Mouse (Mus musculus): ENCODE data around the gene Hmmr. TPM values are rescaled to one million over a fixed set of nuclear protein-coding genes. Genes with fewer than 3 reads are reported as not detected.
A peak's percentile ranks its signal among the peaks of the same experiment; 100 is the strongest.

Gene Hmmr
- polyA plus RNA-seq (2014; fragmentation: Nextera tagmentation; extraction: Ambion mirVana): 6.9 and 7.2 TPM in 2 replicates

DNA sequence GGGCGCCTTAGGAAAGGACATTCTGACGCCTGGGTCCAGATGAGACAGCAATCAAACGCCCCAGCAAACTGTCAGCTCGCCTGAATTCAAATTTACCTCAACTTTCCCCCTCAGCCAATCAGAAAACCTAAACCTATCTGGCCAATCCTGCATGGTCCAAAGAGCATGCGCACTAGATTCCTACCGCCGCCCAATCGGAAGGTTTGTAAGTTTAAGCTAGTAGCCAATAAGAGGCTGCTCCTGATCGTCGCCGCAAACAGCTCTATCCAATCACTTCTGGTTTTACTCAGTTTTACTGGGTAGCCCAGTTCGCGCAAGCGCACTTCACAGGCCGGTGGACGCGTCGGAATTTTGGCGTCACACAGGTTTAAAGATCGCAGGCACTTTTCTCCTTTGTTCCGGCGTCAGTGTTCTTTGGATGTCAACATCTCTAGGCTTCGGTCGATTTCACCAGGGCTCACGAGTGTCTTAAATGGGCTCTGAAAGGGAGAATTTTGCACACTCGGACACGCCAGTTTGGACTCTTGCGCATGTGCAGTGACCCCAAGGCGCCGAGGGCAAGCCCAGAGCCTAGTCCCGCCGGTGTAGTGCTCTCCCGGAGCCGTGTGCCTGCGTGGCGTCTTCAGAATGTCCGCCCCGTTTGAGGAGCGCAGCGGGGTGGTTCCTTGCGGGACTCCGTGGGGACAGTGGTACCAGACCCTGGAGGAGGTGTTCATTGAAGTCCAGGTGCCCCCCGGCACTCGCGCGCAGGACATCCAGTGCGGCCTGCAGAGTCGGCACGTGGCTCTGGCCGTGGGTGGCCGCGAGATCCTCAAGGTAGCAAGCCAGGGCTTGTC is at the start of gene Hmmr, which contains the start of gene Nudcd2:
Gene Hmmr, minus strand, starts transcription at position 84 of the 836 bp plus-strand sequence.
Gene Nudcd2, plus strand, starts transcription at position 329 of the 836 bp plus-strand sequence.
- no peaks in the 10 kb centered on the region for H3K27me3 ChIP-seq (ENCODE audit: control insufficient read depth, insufficient read depth, low read length)
- peak within 1 kb of the TSS; percentile 84 for H3K9ac ChIP-seq
- ATAC-seq (ENCODE audit: low FRiP score): peak; percentile 99
- peaks cover 21% of the 10 kb centered on the region for H3K36me3 ChIP-seq (replicated peaks; ENCODE audit: control insufficient read depth, insufficient read depth)
- H3K4me1 ChIP-seq (replicated peaks; ENCODE audit: control insufficient read depth, insufficient read depth, low read length): peaks cover 17% of the 10 kb centered on the region
- WGBS: under 1% methylated on average over 52 of the region's 52 CpGs
- H3K9me3 ChIP-seq (ENCODE audit: control insufficient read depth, low read length): no peaks in the 10 kb centered on the region
- peak within 1 kb of the TSS; percentile 81 for H3K27ac ChIP-seq
- peak within 1 kb of the TSS; percentile 87 for H3K4me2 ChIP-seq (replicated peaks)
- peak within 1 kb of the TSS; percentile 84 for H3K4me3 ChIP-seq (replicated peaks; ENCODE audit: low read length)
- peak; percentile 99 for DNase-seq (ENCODE audit: low spot score)

DNA sequence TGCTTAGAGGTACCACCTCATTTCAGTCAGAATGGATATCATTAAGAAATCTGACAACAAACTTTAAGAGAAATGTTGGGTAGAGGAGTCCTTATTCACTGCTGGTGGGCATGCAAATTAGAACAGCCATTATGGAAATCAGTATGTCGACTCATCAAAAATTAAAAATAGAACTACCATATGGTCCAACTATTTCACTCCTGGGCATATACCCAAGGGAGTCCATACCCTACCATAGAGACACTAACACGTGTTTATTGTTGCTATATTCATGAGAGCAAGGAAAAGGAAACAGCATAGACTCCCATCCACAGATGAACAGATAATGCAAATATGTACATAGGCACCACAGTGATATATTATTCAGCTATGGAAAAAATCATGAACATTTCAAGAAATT is 48.6 kb upstream of the Hmmr start:
- Histone ChIP-seq H3K9me3 (ENCODE audit: control insufficient read depth, low read length) (no peaks in the 10 kb centered on the region), H3K36me3 (replicated peaks; ENCODE audit: control insufficient read depth, insufficient read depth) (no peaks in the 10 kb centered on the region), H3K27me3 (ENCODE audit: control insufficient read depth, insufficient read depth, low read length) (no peaks in the 10 kb centered on the region), H3K4me3 (replicated peaks; ENCODE audit: low read length) (no peak overlapping the region), H3K4me2 (replicated peaks) (no peak overlapping the region), H3K4me1 (replicated peaks; ENCODE audit: control insufficient read depth, insufficient read depth, low read length) (no peaks in the 10 kb centered on the region), H3K9ac (no peak overlapping the region), H3K27ac (no peak overlapping the region)
- no peak for DNase-seq (ENCODE audit: low spot score)
- no peak for ATAC-seq (ENCODE audit: low FRiP score)
- WGBS: 28% methylated on average over 2 of the region's 2 CpGs

DNA sequence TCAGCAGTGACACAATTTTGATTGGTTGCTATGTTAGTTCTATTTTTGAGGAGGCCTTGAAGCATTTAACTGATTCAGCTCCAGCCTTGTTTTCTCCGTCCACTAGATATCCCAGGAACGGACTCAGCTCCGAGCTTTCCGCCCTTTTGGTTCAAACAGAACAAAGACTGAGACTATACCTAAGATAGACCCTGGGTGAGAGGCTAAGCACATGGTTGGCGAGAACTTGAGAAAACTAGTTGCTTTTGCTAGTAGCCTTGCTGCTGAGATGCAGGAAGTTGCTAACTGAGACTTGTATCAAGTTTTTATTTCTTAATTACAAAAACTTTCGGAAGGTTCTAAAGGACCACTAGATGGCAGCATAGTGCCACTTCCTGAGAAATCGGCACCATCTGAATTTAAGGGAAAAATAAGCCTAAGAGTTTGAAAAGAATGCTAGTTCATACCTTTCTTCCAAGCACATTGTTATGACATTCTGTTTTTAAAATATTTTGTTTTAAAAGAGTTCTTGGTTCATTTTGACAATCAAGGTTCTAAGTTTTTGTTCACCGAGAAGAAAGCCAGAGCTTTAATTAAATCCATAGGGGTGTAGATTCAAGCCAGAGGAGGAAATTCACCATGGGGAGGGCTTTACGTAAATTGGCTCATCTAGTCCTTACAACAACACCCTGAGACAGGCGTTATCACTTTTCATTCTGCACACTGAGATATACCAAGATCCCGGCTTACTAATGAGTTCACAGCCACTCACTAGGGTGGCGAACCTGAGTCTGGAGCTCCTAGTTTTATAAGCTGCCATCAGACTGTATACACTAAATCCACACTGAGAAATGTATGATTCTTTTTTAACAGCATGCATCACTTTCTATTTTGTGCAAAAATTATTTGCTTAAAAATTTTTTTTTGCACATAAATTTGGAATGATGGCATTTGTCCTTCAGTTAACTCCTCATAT is 42.4 kb upstream of the Hmmr start:
- H3K9ac ChIP-seq: no peak overlapping the region
- ATAC-seq (ENCODE audit: low FRiP score) (no peak), DNase-seq (ENCODE audit: low spot score) (peak; percentile 84)
- no peak overlapping the region for H3K27ac ChIP-seq
- no peaks in the 10 kb centered on the region for H3K9me3 ChIP-seq (ENCODE audit: control insufficient read depth, low read length)
- H3K4me2 ChIP-seq (replicated peaks): no peak overlapping the region
- no peak overlapping the region for H3K4me3 ChIP-seq (replicated peaks; ENCODE audit: low read length)
- no peaks in the 10 kb centered on the region for H3K36me3 ChIP-seq (replicated peaks; ENCODE audit: control insufficient read depth, insufficient read depth)
- 57% methylated on average over 12 of the region's 12 CpGs for WGBS
- no peaks in the 10 kb centered on the region for H3K27me3 ChIP-seq (ENCODE audit: control insufficient read depth, insufficient read depth, low read length)
- no peaks in the 10 kb centered on the region for H3K4me1 ChIP-seq (replicated peaks; ENCODE audit: control insufficient read depth, insufficient read depth, low read length)

DNA sequence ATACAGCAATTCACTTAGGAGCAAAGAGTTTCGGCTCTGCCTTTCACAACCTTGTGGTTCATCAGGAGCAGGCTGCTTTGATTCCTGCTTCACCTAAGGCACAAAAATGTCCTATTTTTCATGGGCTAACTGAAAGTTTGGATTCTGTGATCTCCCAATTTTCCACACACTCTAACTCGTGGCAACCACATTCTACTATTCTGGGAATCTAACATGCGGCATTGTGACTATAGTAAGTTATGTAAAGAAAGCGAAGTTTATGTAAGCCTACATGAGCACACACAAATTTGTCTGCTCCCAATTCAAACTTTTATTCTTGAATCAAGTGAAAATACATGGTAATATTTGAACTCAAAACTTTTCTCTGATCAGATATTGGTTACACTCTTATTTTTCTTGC is 31.5 kb upstream of the Hmmr start:
- Histone ChIP-seq H3K4me1 (replicated peaks; ENCODE audit: control insufficient read depth, insufficient read depth, low read length) (no peaks in the 10 kb centered on the region), H3K4me2 (replicated peaks) (no peak overlapping the region), H3K27ac (no peak overlapping the region), H3K4me3 (replicated peaks; ENCODE audit: low read length) (no peak overlapping the region), H3K27me3 (ENCODE audit: control insufficient read depth, insufficient read depth, low read length) (no peaks in the 10 kb centered on the region), H3K9ac (no peak overlapping the region), H3K36me3 (replicated peaks; ENCODE audit: control insufficient read depth, insufficient read depth) (no peaks in the 10 kb centered on the region), H3K9me3 (ENCODE audit: control insufficient read depth, low read length) (no peaks in the 10 kb centered on the region)
- WGBS: 82% methylated on average over 4 of the region's 4 CpGs
- DNase-seq (ENCODE audit: low spot score): no peak
- ATAC-seq (ENCODE audit: low FRiP score): no peak

DNA sequence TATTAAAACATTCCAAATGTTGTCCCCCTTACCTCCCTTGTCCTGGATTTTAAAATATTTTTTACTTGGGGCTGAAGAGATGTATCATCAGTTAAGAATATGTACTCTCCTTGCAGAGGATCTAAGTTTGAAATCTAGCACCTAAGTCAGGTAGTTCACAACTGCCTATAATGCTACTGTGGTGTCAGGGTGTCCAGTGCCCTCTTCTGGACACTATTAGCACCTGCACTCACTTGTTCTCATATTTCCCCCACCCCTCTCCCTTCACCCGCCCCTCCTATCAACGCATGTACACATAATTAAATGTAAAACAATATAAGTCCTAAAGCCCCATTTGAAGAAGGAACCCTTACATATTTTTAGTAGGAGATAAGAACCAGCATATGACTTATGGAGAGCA is 30.2 kb upstream of the Hmmr start:
- H3K4me3 ChIP-seq (replicated peaks; ENCODE audit: low read length): no peak overlapping the region
- H3K27ac ChIP-seq: no peak overlapping the region
- ATAC-seq (ENCODE audit: low FRiP score) (no peak), DNase-seq (ENCODE audit: low spot score) (no peak)
- H3K9ac ChIP-seq: no peak overlapping the region
- no peaks in the 10 kb centered on the region for H3K9me3 ChIP-seq (ENCODE audit: control insufficient read depth, low read length)
- no peaks in the 10 kb centered on the region for H3K36me3 ChIP-seq (replicated peaks; ENCODE audit: control insufficient read depth, insufficient read depth)
- H3K27me3 ChIP-seq (ENCODE audit: control insufficient read depth, insufficient read depth, low read length): no peaks in the 10 kb centered on the region
- no peak overlapping the region for H3K4me2 ChIP-seq (replicated peaks)
- 45% methylated on average over 2 of the region's 2 CpGs for WGBS
- no peaks in the 10 kb centered on the region for H3K4me1 ChIP-seq (replicated peaks; ENCODE audit: control insufficient read depth, insufficient read depth, low read length)

DNA sequence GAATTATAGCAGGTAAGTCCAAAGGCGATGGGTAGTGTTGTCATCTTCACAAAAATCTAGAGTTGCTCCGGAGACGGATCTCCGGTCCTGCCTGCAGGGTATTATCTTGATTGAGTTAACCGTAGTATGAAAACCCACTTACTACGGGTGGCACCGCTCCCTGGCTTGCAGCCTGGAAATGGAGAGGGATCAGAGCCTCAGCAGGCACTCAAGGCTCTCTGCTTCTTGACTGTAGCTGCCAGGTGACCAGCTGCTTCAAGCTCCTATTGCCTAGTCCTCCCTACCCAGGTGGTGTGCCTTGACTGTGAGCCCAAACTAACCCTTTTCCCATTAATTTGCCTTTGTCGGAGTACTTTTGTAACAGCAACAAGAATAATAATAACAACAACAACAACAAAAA is 26.7 kb upstream of the Hmmr start:
- H3K36me3 ChIP-seq (replicated peaks; ENCODE audit: control insufficient read depth, insufficient read depth): no peaks in the 10 kb centered on the region
- H3K27me3 ChIP-seq (ENCODE audit: control insufficient read depth, insufficient read depth, low read length): no peaks in the 10 kb centered on the region
- ATAC-seq (ENCODE audit: low FRiP score) (no peak), DNase-seq (ENCODE audit: low spot score) (no peak)
- no peaks in the 10 kb centered on the region for H3K9me3 ChIP-seq (ENCODE audit: control insufficient read depth, low read length)
- H3K4me3 ChIP-seq (replicated peaks; ENCODE audit: low read length): no peak overlapping the region
- no peak overlapping the region for H3K27ac ChIP-seq
- no peaks in the 10 kb centered on the region; the same call in 1 of the 2 replicates for H3K4me1 ChIP-seq (replicated peaks; ENCODE audit: control insufficient read depth, insufficient read depth, low read length)
- 86% methylated on average over 8 of the region's 8 CpGs for WGBS
- no peak overlapping the region for H3K4me2 ChIP-seq (replicated peaks)
- H3K9ac ChIP-seq: no peak overlapping the region

DNA sequence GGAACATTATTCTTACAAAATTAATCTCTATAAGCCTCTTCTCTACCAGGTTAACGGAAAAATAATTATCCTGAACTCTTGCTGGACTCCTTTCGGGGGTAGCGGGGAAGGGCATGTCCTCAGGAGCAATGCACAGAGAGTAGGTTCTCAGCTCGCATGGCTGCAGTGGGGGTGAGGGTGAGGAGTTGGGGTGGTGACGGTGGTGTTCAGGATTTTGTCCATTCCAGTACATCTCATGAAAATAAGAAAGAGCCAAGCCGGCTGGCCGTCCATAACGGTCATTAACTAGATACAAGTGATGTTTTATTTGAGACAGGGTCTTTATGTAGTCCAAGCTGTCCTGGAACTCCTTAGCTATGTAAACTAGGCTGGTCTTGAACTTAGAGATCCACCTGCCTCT is 22.7 kb upstream of the Hmmr start:
- Histone ChIP-seq H3K36me3 (replicated peaks; ENCODE audit: control insufficient read depth, insufficient read depth) (peaks cover 7% of the 10 kb centered on the region), H3K4me1 (replicated peaks; ENCODE audit: control insufficient read depth, insufficient read depth, low read length) (peaks cover 11% of the 10 kb centered on the region), H3K4me2 (replicated peaks) (peak overlapping the region; percentile 76), H3K27ac (peak overlapping the region; percentile 36; the same call in 1 of the 2 replicates), H3K9me3 (ENCODE audit: control insufficient read depth, low read length) (no peaks in the 10 kb centered on the region), H3K4me3 (replicated peaks; ENCODE audit: low read length) (no peak overlapping the region), H3K27me3 (ENCODE audit: control insufficient read depth, insufficient read depth, low read length) (no peaks in the 10 kb centered on the region), H3K9ac (0 out of 2 replicates have a peak overlapping the region, but pooled peaks have one; percentile 84)
- no peak for ATAC-seq (ENCODE audit: low FRiP score)
- 88% methylated on average over 8 of the region's 8 CpGs for WGBS
- DNase-seq (ENCODE audit: low spot score): no peak

DNA sequence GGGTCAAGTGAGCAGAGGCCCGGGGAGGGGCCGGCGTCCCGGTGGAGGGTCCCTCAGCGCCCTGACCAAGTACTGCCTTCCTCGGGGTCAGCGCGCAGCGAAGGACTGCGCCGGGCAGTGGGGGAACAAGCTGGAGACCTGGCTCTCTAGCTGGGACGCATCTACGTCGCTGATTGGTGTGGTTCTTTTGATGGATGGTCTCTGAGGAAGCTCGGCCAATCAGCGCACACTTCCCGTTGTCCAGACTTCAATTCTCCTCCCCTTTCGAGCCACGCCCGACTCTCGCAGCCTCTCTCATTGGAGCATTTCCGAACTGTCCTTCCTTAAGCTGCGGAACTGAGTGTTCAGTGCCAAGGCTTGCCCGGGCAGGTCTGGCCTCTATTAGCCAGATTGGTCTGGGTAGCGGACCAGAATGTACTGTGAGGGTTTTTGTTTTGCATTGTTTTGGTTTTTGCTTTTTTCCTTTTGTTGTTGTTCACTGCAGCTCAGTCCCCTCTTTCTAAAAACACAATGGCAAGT is 21.9 kb upstream of the Hmmr start, which contains the start of gene Ccng1:
Gene Ccng1, minus strand, starts transcription at position 203 of the 519 bp plus-strand sequence.
- Histone ChIP-seq H3K27ac (peak within 1 kb of the TSS; percentile 43; the same call in 1 of the 2 replicates), H3K4me2 (replicated peaks) (peak within 1 kb of the TSS; percentile 76), H3K36me3 (replicated peaks; ENCODE audit: control insufficient read depth, insufficient read depth) (peaks cover 14% of the 10 kb centered on the region), H3K4me3 (replicated peaks; ENCODE audit: low read length) (peak within 1 kb of the TSS; percentile 77), H3K4me1 (replicated peaks; ENCODE audit: control insufficient read depth, insufficient read depth, low read length) (peaks cover 11% of the 10 kb centered on the region), H3K9ac (peak within 1 kb of the TSS; percentile 84), H3K9me3 (ENCODE audit: control insufficient read depth, low read length) (no peaks in the 10 kb centered on the region), H3K27me3 (ENCODE audit: control insufficient read depth, insufficient read depth, low read length) (no peaks in the 10 kb centered on the region)
- ATAC-seq (ENCODE audit: low FRiP score): peak; percentile 99
- under 1% methylated on average over 25 of the region's 25 CpGs for WGBS
- peak; percentile 90 for DNase-seq (ENCODE audit: low spot score)
